Mouse (Mus musculus) mouse embryonic stem cell (cell line): Measurements from ENCODE around the gene Pdzrn4.

Source experiments
- in situ Hi-C, 2 experiments: fragments of 300-500 bp; cut with MboI; formaldehyde crosslinking; loops; 1 replicate in 1 of 2; 3 replicates in 1 of 2; pipeline ENCODE4 v1.14.3; 2019 to 2020; ENCODE audit warnings: low sequenced_read_pairs in 2 of 2, low pct_unique_long_range_greater_than_20kb in 1 of 2, mixed read lengths in 1 of 2; ENCODE audit not compliant: unreplicated experiment in 1 of 2

Pdzrn4 gene

GRCm38 (mm10) chr15:92634044-92634610 is 237.4 kb downstream of the Pdzrn4 start:
- in situ Hi-C loops = no loop called here

- in situ Hi-C loops = no loop called here
Observed at GRCm38 (mm10) chr15:92640212-92641082, 243.8 kb downstream of the Pdzrn4 start.

GRCm38 (mm10) chr15:92671279-92672051 is 274.8 kb downstream of the Pdzrn4 start:
- in situ Hi-C loops = no loop called here

GRCm38 (mm10) chr15:92676096-92676495 is 279.4 kb downstream of the Pdzrn4 start:
- in situ Hi-C loops = no loop called here

GRCm38 (mm10) chr15:92678377-92678776 is 281.7 kb downstream of the Pdzrn4 start:
- in situ Hi-C loops = no loop called here

GRCm38 (mm10) chr15:92679541-92679940 is 282.9 kb downstream of the Pdzrn4 start:
- in situ Hi-C loops = no loop called here

GRCm38 (mm10) chr15:92696276-92696956 is 299.7 kb downstream of the Pdzrn4 start:
- in situ Hi-C loops = no loop called here

GRCm38 (mm10) chr15:92704146-92704545 is 307.5 kb downstream of the Pdzrn4 start:
- in situ Hi-C loops = no loop called here

GRCm38 (mm10) chr15:92738676-92739075 is 342.0 kb downstream of the Pdzrn4 start:
- in situ Hi-C loops = loop anchor here in 1 of 2 experiments (25.0 kb wide), 1 partner anchor 276 kb away; no protein-coding TSS in a partner anchor

- in situ Hi-C loops = loop anchor here in 1 of 2 experiments (25.0 kb wide), 1 partner anchor 278 kb away; no protein-coding TSS in a partner anchor
Observed at GRCm38 (mm10) chr15:92739887-92740286, 343.2 kb downstream of the Pdzrn4 start.

GRCm38 (mm10) chr15:92743624-92744023 is 346.9 kb downstream of the Pdzrn4 start:
- in situ Hi-C loops = loop anchor here in 1 of 2 experiments (25.0 kb wide), 1 partner anchor 281 kb away; no protein-coding TSS in a partner anchor

- in situ Hi-C loops = loop anchor here in 1 of 2 experiments (25.0 kb wide), 1 partner anchor 284 kb away; no protein-coding TSS in a partner anchor
Observed at GRCm38 (mm10) chr15:92746081-92746480, 349.4 kb downstream of the Pdzrn4 start.

GRCm38 (mm10) chr15:92752167-92752566 is 355.5 kb downstream of the Pdzrn4 start:
- in situ Hi-C loops = no loop called here

GRCm38 (mm10) chr15:92752578-92752977 is 355.9 kb downstream of the Pdzrn4 start:
- in situ Hi-C loops = no loop called here

GRCm38 (mm10) chr15:92757085-92757903 is 360.6 kb downstream of the Pdzrn4 start:
- in situ Hi-C loops = no loop called here

- in situ Hi-C loops = no loop called here
Observed at GRCm38 (mm10) chr15:92759001-92759400, 362.3 kb downstream of the Pdzrn4 start.

- in situ Hi-C loops = no loop called here
Observed at GRCm38 (mm10) chr15:92763303-92763702, 366.6 kb downstream of the Pdzrn4 start.

GRCm38 (mm10) chr15:92769535-92769934 is 372.9 kb downstream of the Pdzrn4 start:
- in situ Hi-C loops = no loop called here
